Mouse (Mus musculus) macrophage (primary cell): Measurements from ENCODE around the gene Nrxn3. TPM values are rescaled to one million over a fixed set of nuclear protein-coding genes. Genes with fewer than 3 reads are reported as not detected.

Experiments used
- H3K27ac ChIP-seq: fragments of 350-480 bp; formaldehyde crosslinking; 2 replicates; pipeline ENCODE4 v1.9.0; 2021
- H3K36me3 ChIP-seq: fragments of 350-480 bp; formaldehyde crosslinking; 2 replicates; pipeline ENCODE4 v1.9.0; 2021; ENCODE audit errors: inconsistent target
- H3K4me3 ChIP-seq: fragments of 350-480 bp; formaldehyde crosslinking; 2 replicates; pipeline ENCODE4 v1.9.0; 2021; ENCODE audit errors: inconsistent target
- H3K79me2 ChIP-seq: fragments of 350-480 bp; formaldehyde crosslinking; 2 replicates; pipeline ENCODE4 v1.9.0; 2021; ENCODE audit errors: inconsistent target
- WGBS: methylation state at CpG from one replicate; pipeline ENCODE4 v1.1.7; 2026; ENCODE audit warnings: inconsistent platforms; ENCODE audit not compliant: missing documents; 5-methylcytosine and 5-hydroxymethylcytosine counted together
- polyA plus RNA-seq: library from polyadenylated mRNA; stranded (reverse); fragments of 250-400 nt; gene quantifications from 3 replicates; pipeline ENCODE4 v1.2.4, GENCODE M21; 2018; ENCODE audit warnings: inconsistent platforms

Gene Nrxn3
- polyA plus RNA-seq, 1 experiment from 2014 or later, result not detected

DNA sequence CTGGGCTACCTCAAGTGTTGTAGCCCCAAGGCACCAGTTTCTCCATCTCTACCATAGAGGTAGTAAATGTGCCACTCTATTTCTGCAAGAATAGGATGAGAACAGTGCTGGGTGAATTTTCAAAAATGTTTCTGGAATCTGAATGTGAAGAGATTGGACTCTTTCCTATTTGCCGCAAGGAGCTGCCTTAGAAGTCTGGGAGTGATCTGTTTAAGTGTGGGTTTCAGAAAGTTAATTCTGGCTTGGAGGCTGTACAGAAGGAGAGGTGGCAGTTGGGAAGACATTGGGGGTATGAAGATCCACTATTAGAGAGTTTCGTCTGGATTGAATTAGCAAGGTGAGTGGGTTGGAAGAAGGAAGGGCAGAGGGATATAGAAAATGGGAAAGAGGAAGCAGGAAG, 52.0 kb downstream of the Nrxn3 start:
- no peak overlapping the region for H3K4me3 ChIP-seq
- 83% methylated on average over 2 of the region's 2 CpGs for WGBS
- H3K79me2 ChIP-seq, result no peaks in the 10 kb centered on the region
- H3K27ac ChIP-seq, result no peak overlapping the region
- H3K36me3 ChIP-seq, result no peaks in the 10 kb centered on the region

- H3K79me2 ChIP-seq, result no peaks in the 10 kb centered on the region
- no peak overlapping the region for H3K27ac ChIP-seq
- 86% methylated on average over 1 of the region's 1 CpGs for WGBS
- H3K4me3 ChIP-seq, result no peak overlapping the region
- no peaks in the 10 kb centered on the region for H3K36me3 ChIP-seq
Measured at GRCm38 (mm10) chr12:88778036-88778435, 55.4 kb downstream of the Nrxn3 start.

DNA sequence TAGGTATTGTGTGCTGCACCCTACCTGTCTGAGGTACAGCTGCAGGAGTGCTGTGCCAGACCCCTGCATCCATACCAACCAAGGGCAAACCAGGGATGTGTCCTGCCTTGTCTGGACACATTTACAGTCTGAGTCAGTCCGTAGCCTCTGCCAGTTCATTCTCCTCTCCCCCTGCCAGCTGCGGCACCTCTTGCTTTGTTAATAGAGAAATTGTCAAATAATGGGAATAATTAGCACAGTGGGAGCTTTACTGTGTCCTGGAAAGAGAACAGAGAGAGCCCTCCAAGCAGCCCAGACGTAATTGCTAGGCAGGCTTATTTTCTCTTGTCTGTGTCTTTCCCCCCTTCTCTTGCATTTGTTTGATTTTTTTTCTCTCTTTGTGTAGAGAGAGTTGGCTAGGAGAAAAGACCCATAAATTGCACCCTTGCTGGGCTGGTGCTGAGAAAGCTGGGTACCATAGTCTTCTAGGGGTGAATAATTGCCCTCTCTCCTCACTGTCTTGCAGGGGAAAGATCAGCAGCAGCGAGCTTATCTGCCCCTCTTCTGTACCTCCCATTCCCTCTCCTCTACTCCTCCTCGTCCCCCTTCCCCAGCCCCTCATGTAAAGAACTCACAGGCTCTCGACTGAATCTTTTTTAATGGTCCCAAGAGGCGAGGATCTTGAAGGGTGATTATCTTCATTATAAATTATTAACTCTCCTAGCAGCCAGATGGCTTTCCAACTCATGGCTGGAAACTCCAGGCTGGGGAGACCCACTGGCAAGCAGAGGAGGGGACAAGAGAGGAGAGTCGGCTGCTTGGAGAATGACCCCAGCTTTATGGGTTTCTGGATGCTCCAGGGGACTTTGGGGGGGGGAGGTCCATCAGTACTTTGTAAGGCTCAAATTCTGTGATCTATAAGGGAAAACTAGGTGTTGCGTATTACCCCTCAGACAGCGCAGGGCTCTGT, 61.8 kb downstream of the Nrxn3 start:
- no peaks in the 10 kb centered on the region for H3K36me3 ChIP-seq
- no peak overlapping the region for H3K27ac ChIP-seq
- no peaks in the 10 kb centered on the region for H3K79me2 ChIP-seq
- 71% methylated on average over 10 of the region's 10 CpGs for WGBS
- no peak overlapping the region for H3K4me3 ChIP-seq

GRCm38 (mm10) chr12:88793314-88793713, 70.6 kb downstream of the Nrxn3 start:
- no peaks in the 10 kb centered on the region for H3K79me2 ChIP-seq

DNA sequence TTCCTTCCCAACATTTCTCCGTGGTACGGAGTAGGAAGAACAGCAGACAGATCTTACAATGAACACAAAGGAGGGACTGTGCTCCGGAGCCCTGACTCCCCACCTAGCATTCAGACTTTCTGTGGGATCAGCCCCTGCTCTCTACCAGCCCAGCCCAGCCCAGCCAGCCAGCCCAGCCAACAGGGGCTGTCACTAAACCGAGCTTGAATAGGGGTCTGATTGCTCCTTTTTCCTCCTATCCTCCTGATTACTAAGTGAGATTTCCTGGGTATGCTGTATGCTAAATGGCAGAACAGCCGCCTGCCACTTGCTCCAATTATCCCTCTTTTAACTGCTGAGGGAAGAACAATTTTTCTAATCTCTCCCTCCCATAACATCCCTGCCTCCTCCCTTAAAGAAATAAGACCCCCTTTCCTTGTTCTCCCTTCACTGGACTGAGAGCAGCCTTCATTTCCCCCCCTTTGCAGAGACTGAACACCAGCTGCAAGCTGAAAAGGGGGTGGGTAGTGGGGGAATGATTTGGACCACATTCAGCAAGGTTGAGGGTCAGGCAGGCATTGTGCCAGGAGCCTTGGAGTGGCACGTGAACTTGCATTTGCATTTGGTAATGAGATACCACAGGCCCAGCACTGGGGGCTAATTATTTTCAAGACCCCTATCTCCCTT, 78.4 kb downstream of the Nrxn3 start:
- WGBS, result 35% methylated on average over 6 of the region's 6 CpGs
- no peak overlapping the region for H3K27ac ChIP-seq
- no peaks in the 10 kb centered on the region for H3K79me2 ChIP-seq
- H3K4me3 ChIP-seq, result no peak overlapping the region
- no peaks in the 10 kb centered on the region for H3K36me3 ChIP-seq

More at GRCm38 (mm10) chr12:88793314-88793713, 70.6 kb downstream of the Nrxn3 start:
- H3K4me3 ChIP-seq, result no peak overlapping the region
- 95% methylated on average over 1 of the region's 1 CpGs for WGBS
- H3K36me3 ChIP-seq, result no peaks in the 10 kb centered on the region
- H3K27ac ChIP-seq, result no peak overlapping the region

- WGBS, result 71% methylated on average over 1 of the region's 1 CpGs
- H3K79me2 ChIP-seq, result no peaks in the 10 kb centered on the region
- H3K27ac ChIP-seq, result no peak overlapping the region
- no peaks in the 10 kb centered on the region for H3K36me3 ChIP-seq
- no peak overlapping the region for H3K4me3 ChIP-seq
Measured at GRCm38 (mm10) chr12:88801656-88802007, 79.0 kb downstream of the Nrxn3 start.

DNA sequence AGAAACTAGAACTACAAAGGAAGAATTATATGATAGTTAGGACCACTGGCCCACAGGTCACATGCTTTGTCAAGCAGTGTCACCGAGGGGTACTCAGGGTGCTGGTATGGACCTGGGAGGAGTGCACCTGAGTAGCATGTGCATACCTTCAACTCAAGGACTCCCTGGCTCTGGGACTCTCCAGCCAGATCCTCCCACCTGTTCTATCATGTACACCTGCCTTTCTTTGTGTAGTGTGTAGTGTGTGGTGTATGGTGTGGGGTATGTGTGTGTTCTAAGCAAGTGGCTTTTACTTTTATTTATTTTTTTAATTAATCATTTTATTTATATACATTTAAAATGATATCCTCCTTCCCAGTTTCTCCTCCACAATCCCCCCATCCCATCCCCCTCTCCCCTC, 86.3 kb downstream of the Nrxn3 start:
- 90% methylated on average over 1 of the region's 1 CpGs for WGBS

GRCm38 (mm10) chr12:88812173-88812572, 89.5 kb downstream of the Nrxn3 start:
- Histone ChIP-seq H3K36me3 (no peaks in the 10 kb centered on the region), H3K4me3 (no peak overlapping the region), H3K79me2 (no peaks in the 10 kb centered on the region), H3K27ac (no peak overlapping the region)
- 36% methylated on average over 5 of the region's 5 CpGs for WGBS

More for the DNA sequence above, 86.3 kb downstream of the Nrxn3 start:
- Histone ChIP-seq H3K27ac (no peak overlapping the region), H3K4me3 (no peak overlapping the region), H3K79me2 (no peaks in the 10 kb centered on the region), H3K36me3 (no peaks in the 10 kb centered on the region)

- 97% methylated on average over 5 of the region's 5 CpGs for whole genome bisulfite sequencing
- Histone ChIP-seq H3K79me2 (no peaks in the 10 kb centered on the region), H3K4me3 (no peak overlapping the region), H3K36me3 (no peaks in the 10 kb centered on the region), H3K27ac (no peak overlapping the region)
Measured at GRCm38 (mm10) chr12:88816865-88817264, 94.2 kb downstream of the Nrxn3 start.

DNA sequence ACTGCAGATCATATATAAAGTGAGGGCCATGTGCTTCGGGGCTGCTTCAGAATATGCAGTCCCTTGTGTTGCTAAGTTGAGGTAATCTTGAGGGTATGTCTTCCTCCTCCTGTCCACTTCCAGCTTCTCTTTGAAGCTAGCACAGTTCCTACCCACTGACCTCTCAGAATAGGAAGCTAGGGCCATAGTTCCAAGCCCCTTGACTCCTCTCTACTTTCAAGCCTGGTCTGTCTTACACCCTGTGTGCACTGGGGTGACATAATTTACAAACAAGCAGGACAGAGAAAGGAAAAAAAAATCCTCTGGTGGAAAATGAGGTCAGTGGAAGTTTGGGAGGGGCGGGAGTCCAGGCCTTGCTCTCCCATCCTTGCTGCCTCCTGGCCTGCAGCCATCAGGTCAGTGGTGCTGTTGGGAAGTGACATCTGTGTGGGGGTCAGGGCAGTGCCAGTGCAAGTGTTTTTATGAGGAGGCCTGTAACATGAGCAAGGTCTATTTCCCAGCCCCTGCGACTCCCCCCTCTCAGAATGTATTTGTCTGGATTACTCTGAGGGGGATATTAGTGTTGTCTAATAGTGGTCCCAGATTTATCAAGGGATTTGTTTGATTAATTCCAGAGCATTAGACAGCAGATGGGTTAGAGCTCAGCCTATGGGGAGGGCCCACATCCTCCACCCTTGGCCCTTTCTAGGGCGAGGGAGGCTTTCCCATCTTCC, 96.1 kb downstream of the Nrxn3 start:
- no peak overlapping the region for H3K27ac ChIP-seq
- no peaks in the 10 kb centered on the region for H3K79me2 ChIP-seq
- WGBS, result 93% methylated on average over 4 of the region's 4 CpGs
- H3K36me3 ChIP-seq, result no peaks in the 10 kb centered on the region
- no peak overlapping the region for H3K4me3 ChIP-seq

DNA sequence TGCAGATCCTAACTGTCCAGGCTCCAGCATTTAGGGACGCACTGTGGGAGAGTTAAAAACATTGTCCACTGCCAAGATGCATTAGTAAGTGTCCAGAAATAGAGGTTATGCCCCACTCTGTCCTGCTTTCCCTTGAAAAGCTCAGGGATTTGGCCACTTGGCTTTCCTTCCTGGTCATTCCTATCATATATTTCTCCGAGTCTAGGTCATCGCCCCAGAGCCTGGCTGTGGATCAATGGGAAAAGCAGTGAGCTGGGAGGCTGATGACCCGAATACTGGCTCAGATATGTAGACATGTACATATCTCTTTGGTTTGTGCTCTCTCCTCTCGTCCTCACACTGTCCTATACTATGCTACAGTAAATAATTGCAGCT, 96.6 kb downstream of the Nrxn3 start:
- Histone ChIP-seq H3K27ac (no peak overlapping the region), H3K79me2 (no peaks in the 10 kb centered on the region), H3K36me3 (no peaks in the 10 kb centered on the region), H3K4me3 (no peak overlapping the region)
- 84% methylated on average over 5 of the region's 5 CpGs for WGBS

- 72% methylated on average over 3 of the region's 3 CpGs for WGBS
- no peaks in the 10 kb centered on the region for H3K36me3 ChIP-seq
- H3K27ac ChIP-seq, result no peak overlapping the region
- no peak overlapping the region for H3K4me3 ChIP-seq
- no peaks in the 10 kb centered on the region for H3K79me2 ChIP-seq
Measured at GRCm38 (mm10) chr12:88820131-88820530, 97.5 kb downstream of the Nrxn3 start.

DNA sequence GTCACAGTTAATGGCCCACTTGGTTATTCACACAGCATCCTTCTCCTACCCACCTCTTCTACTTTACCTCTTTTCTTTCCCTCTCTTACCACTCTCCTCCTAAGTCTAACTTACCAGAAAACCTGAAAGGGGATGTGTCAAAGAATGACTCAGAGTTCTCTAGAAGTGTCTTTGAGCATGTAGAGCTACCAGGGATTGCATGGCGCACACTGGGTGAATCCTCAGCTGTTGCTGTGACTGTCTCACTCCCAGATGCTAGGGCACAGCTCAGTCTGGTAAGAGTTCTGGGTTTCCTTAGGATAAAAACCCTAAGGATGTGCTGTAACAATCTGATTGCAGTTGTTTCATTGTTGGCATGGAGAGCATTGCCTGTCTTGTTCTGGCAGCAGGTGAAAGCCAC, 108.2 kb downstream of the Nrxn3 start:
- H3K36me3 ChIP-seq, result no peaks in the 10 kb centered on the region
- H3K27ac ChIP-seq, result no peak overlapping the region
- no peaks in the 10 kb centered on the region for H3K79me2 ChIP-seq
- no peak overlapping the region for H3K4me3 ChIP-seq
- WGBS, result no CpG with 5 or more reads among the region's 1 CpGs

GRCm38 (mm10) chr12:88835821-88836220, 113.1 kb downstream of the Nrxn3 start:
- no peak overlapping the region for H3K4me3 ChIP-seq
- H3K79me2 ChIP-seq, result no peaks in the 10 kb centered on the region
- no peak overlapping the region for H3K27ac ChIP-seq
- H3K36me3 ChIP-seq, result no peaks in the 10 kb centered on the region
- 36% methylated on average over 2 of the region's 2 CpGs for WGBS

- no peak overlapping the region for H3K27ac ChIP-seq
- H3K4me3 ChIP-seq, result no peak overlapping the region
- H3K36me3 ChIP-seq, result no peaks in the 10 kb centered on the region
- 87% methylated on average over 7 of the region's 7 CpGs for WGBS
- H3K79me2 ChIP-seq, result no peaks in the 10 kb centered on the region
Measured at GRCm38 (mm10) chr12:88839724-88840123, 117.0 kb downstream of the Nrxn3 start.
